Mouse (Mus musculus) olfactory bulb, adult 2 months (tissue): ENCODE measurements around the gene Batf2. TPM values are rescaled to one million over a fixed set of nuclear protein-coding genes. Genes with fewer than 3 reads are reported as not detected.

Experiments
- H3K27ac ChIP-seq: fragments of 200-500 bp; 2 replicates; pipeline ENCODE4 v1.5.1; 2012; ENCODE audit warnings: low read depth, low read length; ENCODE audit not compliant: insufficient read depth
- H3K4me1 ChIP-seq: fragments of 200-500 bp; 2 replicates; pipeline ENCODE4 v1.6.1; 2012; ENCODE audit warnings: low read length; ENCODE audit not compliant: control insufficient read depth, insufficient read depth
- H3K4me3 ChIP-seq: fragments of 200-500 bp; 2 replicates; pipeline ENCODE4 v1.5.1; 2012; ENCODE audit warnings: mild to moderate bottlenecking, low read depth, low read length, moderate library complexity; ENCODE audit not compliant: insufficient read depth
- CTCF ChIP-seq: fragments of 200-500 bp; IDR thresholded peaks from 2 replicates; pipeline ENCODE4 v1.5.1; 2012; ENCODE audit warnings: low read depth, mild to moderate bottlenecking, low read length, moderate library complexity; ENCODE audit not compliant: insufficient read depth
- POLR2A ChIP-seq: fragments of 200-500 bp; IDR thresholded peaks from 2 replicates; pipeline ENCODE4 v1.6.1; 2012; ENCODE audit warnings: mild to moderate bottlenecking, low read depth, low read length, moderate library complexity; ENCODE audit not compliant: insufficient read depth
- WGBS: fragments of 180-500 bp; shearing (Covaris S2); methylation state at CpG from one replicate; pipeline ENCODE4 v1.1.7; 2018; 5-methylcytosine and 5-hydroxymethylcytosine counted together
- polyA plus RNA-seq: library from polyadenylated mRNA; stranded (reverse); fragments of >200 nt; gene quantifications from 2 replicates; pipeline ENCODE4 v1.2.4, GENCODE M21; 2012; ENCODE audit warnings: low replicate concordance; ENCODE audit not compliant: missing spikeins, insufficient read depth, insufficient read length

The Batf2 gene
- polyA plus RNA-seq, 1 experiment = not detected

- H3K4me1 ChIP-seq = peaks cover 11% of the 10 kb centered on the region
- WGBS = 71% methylated on average over 15 of the region's 15 CpGs
- H3K27ac ChIP-seq = no peak overlapping the region
- no peak overlapping the region for H3K4me3 ChIP-seq
- TF ChIP-seq POLR2A = no peak
- TF ChIP-seq CTCF = no peak
These were observed 24.5 kb upstream of the Batf2 start for GRCm38 (mm10) chr19:6116113-6116850.

DNA sequence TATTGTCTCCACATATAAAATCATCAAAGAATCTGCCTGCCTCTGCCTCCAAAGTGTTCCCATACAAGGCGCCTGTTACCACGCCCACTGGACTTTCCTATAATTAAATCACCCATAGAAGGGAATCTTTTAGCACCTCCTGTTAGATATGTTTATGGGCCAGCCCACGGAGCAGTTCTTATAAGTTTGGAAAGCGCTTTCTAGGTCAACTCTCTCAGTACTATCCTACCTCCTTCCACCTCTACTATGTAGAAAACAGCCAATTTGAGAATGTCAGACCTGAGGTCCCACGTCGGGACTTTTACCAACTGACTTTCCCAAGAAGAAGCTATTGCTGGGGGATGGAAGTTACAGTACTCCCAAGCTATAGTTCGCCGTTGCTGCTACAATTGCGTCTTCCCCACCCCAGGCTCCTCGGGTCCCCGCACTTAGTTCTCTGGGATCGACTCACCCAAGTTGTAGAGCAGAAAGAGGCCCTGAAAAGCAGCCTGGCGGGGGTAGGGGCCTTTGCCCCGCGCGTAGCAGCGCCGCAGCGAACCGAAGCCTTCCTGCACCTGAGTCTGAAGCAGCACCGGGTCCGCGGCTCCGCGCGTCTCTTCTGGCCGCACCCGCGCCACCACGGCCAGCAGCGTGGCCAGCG is 23.3 kb upstream of the Batf2 start:
- no peak for TF ChIP-seq CTCF
- TF ChIP-seq POLR2A = no peak
- Histone ChIP-seq H3K4me3 (peak overlapping the region; percentile 89), H3K27ac (peak overlapping the region; percentile 68), H3K4me1 (peaks cover 11% of the 10 kb centered on the region)
- 4% methylated on average over 32 of the region's 32 CpGs for WGBS

DNA sequence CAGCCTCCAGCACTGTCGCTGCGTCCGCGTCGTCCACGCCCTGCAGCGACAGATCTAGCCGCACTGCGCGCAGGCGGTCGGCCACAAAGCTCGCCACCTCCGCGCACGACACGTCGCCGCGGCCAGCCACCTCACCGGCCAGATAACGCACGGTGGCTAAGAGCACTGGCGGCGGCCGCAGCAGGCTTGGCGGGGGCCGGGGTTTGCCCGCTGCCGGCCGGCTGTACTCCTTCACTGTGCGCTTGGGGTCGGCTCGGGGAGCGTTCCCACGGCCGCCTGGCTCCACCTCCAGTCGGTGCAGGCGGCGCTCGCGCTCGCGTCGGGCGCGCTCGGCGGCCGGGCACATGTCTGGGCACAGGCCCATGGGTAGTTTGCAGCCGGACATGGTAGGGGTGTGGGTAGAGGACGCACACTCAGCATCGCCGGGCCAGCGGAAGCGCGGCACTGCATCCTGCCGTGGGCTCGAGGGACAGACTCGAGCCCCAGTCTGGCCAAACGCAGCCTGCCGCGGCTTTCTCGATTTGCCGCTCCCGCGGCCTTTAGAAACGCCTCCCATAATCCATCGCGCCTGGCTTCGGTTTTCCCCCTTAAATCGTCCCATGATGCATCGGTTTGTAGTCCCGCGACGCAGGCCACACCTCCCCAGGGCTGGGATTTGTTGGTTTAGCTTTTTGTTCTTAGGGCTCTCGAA is 22.7 kb upstream of the Batf2 start, which contains the start of gene Sac3d1:
TSS of gene Sac3d1 (minus strand) at position 665 of the 691 bp plus-strand sequence.
- peak within 1 kb of the TSS; percentile 89 for H3K4me3 ChIP-seq
- TF ChIP-seq CTCF (no peak), POLR2A (peak; percentile 38; the same call in 1 of the 2 replicates)
- H3K27ac ChIP-seq = peak within 1 kb of the TSS; percentile 68
- H3K4me1 ChIP-seq = peaks cover 11% of the 10 kb centered on the region
- WGBS = under 1% methylated on average over 77 of the region's 77 CpGs

DNA sequence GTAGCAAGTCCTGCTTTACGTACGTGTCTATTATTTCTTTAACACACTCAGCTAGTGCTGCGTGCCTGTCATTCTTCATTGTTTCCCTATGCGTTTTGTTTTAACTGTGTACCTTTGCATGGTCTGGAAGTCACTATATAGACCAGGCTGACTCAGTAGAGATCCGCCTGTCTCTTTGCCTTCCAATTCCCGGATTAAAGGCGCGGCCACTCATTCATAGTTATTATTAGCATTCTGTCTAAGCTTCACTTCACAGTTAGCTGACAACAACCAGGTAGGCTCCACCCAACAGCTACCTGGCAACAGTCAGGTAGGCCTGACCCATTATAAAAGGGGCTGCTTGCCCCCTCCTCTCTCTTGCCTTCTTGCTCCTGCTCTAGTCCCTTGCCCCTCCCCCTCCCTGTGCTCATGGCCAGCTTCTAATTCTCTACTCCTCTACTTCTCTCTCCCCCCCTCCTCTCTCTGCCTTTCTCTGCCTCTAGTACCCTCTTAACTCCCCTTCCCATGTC is 22.1 kb upstream of the Batf2 start:
- Histone ChIP-seq H3K4me1 (peaks cover 11% of the 10 kb centered on the region), H3K4me3 (peak overlapping the region; percentile 89), H3K27ac (peak overlapping the region; percentile 62)
- TF ChIP-seq POLR2A = no peak
- TF ChIP-seq CTCF = no peak
- WGBS = 1% methylated on average over 8 of the region's 8 CpGs

DNA sequence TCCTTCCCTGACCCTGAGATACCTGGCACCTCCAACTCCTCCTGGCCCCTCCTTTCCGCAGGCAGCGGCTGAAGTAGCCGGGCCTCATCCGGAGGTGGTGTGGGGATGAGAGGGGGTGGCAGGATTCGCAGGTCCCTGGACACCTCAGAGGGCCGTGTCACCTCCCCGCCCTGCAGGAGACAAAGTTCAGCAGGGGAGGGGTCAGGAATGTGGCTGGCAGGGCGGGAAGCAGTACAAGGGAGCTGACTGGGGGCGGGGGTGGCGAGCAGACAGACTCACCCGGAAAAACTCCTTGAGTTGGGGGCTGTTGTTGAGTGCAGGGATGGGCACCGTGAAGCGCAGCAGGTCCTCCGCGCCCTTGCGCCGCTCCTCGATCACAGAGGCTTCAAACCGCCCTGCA is 19.0 kb upstream of the Batf2 start:
- 57% methylated on average over 19 of the region's 19 CpGs for WGBS
- Histone ChIP-seq H3K27ac (no peak overlapping the region), H3K4me1 (0 out of 2 replicates have a peak, but pooled peaks cover 5% of the 10 kb centered on the region), H3K4me3 (no peak overlapping the region)
- TF ChIP-seq CTCF (no peak), POLR2A (no peak)

- TF ChIP-seq POLR2A = no peak
- no peak for TF ChIP-seq CTCF
- Histone ChIP-seq H3K4me3 (no peak overlapping the region), H3K27ac (no peak overlapping the region), H3K4me1 (0 out of 2 replicates have a peak, but pooled peaks cover 2% of the 10 kb centered on the region)
- WGBS = 64% methylated on average over 8 of the region's 8 CpGs
These were observed 17.5 kb upstream of the Batf2 start for GRCm38 (mm10) chr19:6123330-6123729.

- Histone ChIP-seq H3K4me3 (no peak overlapping the region), H3K27ac (no peak overlapping the region), H3K4me1 (no peaks in the 10 kb centered on the region)
- no peak for TF ChIP-seq CTCF
- TF ChIP-seq POLR2A = no peak
- 67% methylated on average over 2 of the region's 2 CpGs for WGBS
These were observed 15.9 kb upstream of the Batf2 start for GRCm38 (mm10) chr19:6124898-6125297.

- H3K27ac ChIP-seq = no peak overlapping the region
- H3K4me1 ChIP-seq = no peaks in the 10 kb centered on the region
- WGBS = 24% methylated on average over 4 of the region's 4 CpGs
- H3K4me3 ChIP-seq = no peak overlapping the region
- TF ChIP-seq CTCF (no peak), POLR2A (no peak)
These were observed 14.5 kb upstream of the Batf2 start for GRCm38 (mm10) chr19:6126289-6126688.

GRCm38 (mm10) chr19:6126789-6127580 is 13.8 kb upstream of the Batf2 start:
- TF ChIP-seq POLR2A = no peak
- no peak for TF ChIP-seq CTCF
- H3K4me1 ChIP-seq = no peaks in the 10 kb centered on the region
- peak overlapping the region; percentile 82 for H3K4me3 ChIP-seq
- WGBS = 69% methylated on average over 10 of the region's 10 CpGs
- 0 out of 2 replicates have a peak overlapping the region, but pooled peaks have one; percentile 95 for H3K27ac ChIP-seq
